Mouse (Mus musculus) CD8-positive naive resting alpha-beta T cell, adult 2 months (primary cell): ENCODE results near the gene Dhdh.
"Not testable (repeated sequence)": the region's sequence is repeated elsewhere in the genome, so short reads cannot be mapped to it uniquely, and the experiment has no call there.

Experiments used
- DNase-seq, 2 experiments: peaks; one replicate each; pipeline ENCODE4 v3.0.0; 2022; ENCODE audit warnings: low read depth in 2 of 2, low spot score in 2 of 2

Gene Dhdh

DNA sequence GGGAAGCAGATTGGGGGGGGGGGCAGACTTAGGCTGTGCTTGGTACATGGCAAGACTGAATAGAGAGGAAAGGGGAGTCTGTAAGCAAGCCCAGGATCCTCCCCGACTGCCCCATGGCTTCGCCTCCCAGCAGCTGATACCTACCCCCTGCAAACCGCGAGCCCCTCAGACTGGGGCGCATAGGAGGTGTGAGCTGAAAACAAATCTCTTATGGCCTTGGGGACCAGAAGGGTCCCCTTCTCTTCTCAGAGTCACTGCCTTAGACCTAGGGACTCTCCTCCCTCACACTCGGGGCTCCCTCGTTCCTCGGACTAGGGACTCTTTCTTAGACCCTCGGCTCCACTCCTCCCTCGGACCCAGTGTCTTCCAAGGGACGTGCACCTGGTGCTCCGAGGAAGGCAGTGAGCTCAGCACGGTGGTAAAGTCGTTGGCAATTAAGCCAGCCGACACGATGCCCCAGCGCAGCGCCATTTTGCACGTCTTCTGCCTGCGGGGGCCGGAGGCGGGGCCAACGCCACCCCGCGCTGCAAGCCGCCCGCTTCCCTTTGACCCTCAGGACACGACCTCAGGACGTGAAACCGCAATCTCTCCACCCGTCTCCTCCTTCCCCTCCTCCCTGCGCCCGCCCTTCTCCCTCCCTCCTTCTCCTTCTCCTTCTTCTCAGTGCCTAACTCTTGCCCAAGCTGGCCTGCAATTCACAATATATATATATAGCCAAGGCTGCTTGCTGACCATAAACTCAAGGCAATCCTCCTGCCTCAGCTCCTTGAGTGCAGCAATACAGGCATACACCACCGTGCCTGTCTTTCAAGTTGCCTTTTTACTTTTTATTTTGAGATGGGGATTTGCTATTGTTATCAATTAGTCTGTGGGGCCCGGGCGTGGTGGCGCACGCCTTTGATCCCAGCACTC is at the start of gene Dhdh:
TSS of gene Dhdh (minus strand) at position 513 of the 912 bp plus-strand sequence.
- DNase-seq = no peak

DNA sequence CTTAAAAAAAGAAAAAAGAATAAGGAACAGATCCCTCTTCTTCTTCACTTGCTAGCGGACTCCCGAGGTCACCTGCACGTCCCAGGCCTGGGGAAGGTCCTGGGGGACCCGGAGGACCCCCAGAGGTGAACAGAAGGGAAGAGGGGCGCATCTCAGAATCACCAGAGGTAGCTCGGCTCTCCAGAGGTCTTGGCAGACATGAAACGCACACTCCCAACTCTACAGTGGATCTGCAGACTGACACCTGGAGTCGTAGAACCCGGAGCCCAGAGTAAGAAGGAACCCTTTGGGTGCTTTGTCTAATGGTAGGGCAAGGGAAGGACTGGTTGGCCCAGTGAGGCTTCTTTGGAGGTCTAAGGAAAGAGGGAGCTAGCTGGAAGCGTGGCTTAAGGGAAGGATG is 49.0 kb upstream of the Dhdh start:
- DNase-seq = no peak

DNA sequence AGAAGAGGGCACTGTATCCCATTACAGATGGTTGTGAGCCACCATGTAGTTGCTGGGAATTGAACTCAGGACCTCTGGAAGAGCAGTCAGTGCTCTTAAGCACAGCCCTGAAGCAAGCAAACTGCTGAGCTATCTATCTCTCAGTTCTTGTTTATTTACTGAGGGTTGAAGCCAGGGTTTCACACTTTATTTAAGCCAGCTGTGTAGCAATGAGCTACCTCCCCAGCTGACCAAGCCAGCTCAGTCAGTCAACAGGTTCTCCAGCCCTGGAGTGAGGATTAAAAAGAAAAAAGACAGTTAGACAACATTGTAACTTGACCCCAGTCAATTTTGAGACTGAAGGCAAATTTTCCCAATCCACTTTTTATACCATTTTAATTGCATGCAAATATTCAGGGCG is 47.1 kb upstream of the Dhdh start:
- DNase-seq = no peak

DNA sequence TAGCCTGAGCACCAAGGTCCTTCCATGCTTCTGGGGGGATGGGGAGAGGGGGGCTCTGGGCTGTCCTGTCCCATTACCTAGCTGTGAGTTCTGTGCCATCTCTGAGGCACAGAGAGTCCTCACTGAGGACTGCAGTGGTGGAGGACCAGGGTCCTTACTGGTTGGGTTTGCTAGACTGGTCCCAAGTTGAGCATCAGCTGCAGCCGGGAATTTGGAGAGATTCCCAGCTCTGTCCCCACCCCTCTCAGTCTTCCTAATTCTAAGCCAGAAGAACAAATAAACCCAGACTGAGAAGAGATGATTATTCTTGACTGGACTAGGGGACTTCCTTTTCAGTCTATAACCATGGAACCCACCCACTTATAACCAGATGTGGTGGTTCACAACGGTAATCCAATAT is 42.0 kb upstream of the Dhdh start:
- DNase-seq = no peak

DNA sequence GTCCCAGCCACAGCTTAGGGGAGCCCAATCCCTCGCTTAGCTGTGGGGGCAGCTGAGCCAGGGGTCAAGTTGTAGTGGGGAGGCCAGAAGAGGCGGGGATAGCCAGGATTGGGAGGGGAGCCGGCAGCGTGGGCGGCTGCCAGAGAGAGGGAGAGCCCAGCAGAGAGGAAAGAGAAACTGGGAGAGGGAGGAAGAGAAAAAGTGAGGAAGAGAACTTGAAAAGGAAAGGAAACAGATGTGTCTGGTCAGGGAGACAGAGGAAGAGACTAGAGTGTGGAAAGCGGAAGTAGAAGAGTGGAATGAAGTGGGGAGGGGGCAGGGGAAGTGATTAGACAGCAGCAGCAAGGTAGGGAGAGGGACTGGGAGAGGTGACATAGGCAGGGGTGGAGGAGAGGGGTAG is 40.9 kb upstream of the Dhdh start:
- no peak for DNase-seq

DNA sequence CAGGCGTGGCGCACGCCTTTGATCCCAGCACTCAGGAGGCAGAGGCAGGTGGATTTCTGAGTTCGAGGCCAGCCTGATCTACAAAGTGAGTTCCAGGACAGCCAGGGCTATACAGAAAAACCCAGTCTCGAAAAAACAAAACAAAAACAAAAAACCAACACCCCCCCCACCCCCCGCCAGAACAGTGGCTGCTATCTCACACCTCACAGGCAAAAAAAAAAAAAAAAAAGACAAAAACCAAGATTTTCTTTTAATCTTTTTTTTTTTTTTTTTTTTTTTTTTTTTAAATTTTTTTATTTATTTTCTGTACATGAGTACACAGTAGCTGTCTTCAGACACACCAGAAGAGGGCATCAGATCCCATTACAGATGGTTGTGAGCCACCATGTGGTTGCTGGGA is 38.6 kb upstream of the Dhdh start:
- not testable (repeated sequence) for DNase-seq

DNA sequence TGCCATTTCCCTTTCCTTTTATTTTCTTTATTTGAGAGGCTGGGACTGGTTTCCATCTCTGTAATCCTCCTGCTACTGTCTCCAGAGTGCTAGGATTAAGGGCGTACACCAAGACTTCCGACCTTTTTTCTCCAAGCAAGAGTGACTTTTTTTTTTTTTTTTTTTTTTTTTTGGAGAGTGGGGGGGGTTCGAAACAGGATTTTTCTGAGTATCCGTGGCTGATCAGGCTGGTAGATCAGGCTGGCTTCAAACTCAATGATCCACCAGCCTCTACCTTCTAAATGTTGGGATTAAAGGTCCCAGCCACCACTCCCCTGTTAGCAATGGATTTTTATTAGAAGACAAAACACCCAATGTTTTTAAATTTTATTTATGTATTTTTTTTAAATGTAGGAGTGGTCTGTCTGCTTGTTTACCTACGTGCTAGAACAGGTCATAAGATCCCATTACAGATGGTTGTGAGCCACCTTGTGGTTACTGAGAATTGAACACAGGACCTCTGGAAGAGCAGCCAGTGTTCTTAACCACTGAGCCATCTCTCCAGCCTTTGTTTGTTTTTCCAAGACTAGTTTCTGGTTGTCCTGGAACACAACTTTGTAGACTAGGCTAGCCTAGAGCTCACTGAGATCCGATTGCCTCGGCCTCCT is 38.0 kb upstream of the Dhdh start:
- peak in 1 of 2 experiments; percentile 31 for DNase-seq

DNA sequence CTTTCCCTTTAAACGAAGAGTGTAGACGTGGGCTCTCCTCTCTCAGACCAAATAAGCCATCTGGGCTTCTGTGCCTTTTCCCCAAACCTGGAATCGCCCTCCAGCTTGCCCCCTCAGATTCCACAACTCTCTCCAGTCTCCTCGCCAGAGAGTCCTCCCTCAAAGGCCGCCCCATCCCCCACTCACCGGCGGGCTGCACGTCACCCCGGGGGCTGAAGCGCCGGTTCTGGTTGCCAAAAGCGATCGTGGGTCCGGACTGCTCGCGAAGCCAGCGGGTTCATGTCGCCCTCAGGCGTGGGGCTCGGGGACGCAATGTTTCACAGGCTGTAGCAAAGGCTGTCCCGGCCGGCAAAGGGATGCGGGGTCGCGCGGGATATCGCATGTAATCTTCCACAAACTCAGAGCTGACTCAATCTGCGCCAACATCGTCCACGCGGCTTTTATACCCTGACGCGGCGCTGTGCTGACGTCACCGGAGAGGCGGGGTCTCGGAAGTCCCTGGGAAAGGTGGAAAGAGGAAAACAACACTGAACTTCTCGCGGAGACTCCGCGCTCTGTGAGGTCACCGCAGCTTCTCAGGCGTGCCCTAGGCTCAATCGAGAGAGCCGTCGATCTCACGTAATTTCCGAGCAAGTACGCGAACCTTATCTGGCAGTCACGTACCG is 37.3 kb upstream of the Dhdh start, which contains the start of the genes Ppp1r15a and Plekha4:
TSS of gene Ppp1r15a (minus strand) at position 460 of the 665 bp plus-strand sequence.
TSS of gene Plekha4 (plus strand) at position 522 of the 665 bp plus-strand sequence.
- DNase-seq = peak; percentile 99

DNA sequence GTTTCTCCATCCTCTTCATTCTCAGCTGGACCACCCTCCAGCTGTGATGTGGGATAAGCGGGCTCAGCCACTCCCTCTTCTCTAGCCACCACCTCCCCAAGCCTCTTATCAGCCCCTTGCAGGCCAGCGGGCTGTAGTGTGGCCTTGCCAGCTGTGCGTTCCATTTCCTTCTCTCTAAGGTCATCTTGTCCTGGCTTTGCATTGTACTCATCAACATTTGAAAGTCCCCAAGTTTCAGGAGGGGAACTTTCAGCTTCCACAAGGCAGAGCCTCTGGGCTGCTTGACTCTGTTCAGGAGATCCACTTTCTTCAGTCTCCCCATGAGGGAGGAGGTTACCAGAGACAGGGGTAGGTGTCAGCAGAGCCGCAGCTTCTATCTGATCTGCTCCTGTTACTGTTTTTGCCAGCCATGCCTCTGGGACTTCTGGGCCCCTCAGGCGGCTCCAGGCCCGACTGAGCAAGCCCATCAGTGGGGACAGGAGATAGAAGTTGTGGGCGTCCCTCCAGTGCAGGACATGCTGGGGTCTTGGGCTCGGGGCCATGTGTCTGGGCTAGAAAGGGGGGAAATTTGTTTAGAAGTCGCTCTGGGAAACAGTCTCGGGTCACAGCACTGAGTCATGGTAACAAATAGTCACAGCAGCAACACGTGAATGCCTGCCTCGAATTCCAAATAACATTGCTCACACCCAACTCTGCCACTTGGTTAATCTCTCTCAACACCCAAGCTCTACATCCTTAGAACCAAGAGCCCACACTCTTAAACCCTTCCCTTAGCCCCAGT is 36.4 kb upstream of the Dhdh start:
- no peak for DNase-seq

DNA sequence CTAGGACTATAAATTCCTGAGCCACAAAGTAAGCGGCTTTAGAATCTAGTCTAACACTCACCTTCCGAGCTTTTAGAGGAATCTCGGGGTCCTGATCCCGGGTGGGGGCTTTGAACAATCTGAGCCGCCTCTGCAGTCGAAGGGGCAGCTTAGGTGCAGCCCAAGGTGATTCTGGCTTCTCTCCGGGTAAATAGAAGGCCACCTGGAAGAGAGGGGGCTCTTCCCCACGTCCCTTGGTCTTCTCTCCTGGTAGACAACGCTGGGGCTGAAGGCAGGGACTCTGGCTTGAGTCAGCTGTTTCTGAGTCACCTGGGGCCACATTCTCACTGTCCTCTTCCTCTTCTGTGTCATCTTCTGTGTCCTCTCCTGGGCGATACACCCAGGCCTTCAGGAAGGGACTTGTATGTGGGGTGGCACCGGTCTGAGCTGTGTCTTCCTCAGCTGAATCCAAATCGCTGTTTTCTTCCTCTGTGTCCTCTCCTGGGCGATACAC is 35.1 kb upstream of the Dhdh start:
- no peak for DNase-seq

DNA sequence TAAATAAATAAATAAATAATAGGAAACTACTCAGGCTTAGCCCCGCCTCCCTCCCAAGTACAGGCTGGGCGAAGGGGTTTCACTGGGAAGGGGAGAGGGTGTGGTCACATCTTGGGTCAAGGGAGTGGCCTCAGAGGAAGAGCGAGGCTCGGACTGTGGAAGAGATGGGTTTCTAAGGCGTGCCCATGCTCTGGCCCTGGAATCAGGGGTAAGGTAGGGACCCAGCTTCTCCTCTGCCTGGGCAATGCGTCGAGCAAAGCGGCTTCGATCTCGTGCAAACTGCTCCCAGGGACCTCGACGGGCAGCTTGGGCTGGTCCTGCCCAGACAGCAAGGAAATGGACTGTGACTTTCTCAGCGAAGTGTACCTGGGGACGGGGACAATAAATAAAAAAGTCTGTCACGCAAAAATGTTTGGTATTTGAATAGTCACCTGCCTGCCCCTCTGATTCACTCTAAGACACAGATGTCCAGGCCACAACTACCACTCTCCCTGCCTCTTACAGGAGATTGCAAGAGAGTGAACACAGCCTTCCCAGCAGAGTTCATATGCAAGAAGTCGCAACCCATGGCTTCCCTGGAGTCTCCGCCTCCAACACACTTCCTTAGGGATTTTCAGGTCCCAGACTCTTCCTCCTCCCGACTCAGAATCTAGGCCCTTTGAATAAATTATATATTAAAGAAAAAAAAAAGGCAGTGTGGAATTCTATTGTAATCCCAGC is 34.5 kb upstream of the Dhdh start:
- no peak for DNase-seq

DNA sequence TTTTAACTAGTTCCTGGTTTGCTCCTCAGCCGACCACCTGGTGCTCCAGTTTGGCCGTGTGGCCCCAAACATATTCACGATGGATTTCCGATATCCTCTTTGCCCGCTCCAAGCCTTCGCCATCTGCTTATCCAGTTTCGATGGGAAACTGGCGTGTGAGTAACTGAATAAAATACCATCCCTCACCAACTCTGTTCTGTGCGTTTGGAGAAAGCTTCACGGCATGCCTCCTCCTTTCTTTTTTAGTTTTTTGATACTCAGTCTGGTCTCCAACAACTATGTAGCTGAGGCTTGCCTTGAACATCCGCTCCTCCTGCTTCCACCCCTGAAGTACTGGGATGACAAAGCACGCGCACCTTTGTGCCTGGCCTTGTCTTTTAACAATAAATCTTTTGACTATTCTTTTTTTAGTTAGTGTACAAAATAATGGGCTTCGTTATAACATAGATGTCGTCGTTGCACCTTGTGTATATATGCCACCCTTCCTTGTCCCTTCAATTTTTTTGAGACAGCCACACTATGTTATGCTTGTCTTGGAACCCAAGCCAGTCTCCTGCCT is 33.7 kb upstream of the Dhdh start:
- no peak for DNase-seq

DNA sequence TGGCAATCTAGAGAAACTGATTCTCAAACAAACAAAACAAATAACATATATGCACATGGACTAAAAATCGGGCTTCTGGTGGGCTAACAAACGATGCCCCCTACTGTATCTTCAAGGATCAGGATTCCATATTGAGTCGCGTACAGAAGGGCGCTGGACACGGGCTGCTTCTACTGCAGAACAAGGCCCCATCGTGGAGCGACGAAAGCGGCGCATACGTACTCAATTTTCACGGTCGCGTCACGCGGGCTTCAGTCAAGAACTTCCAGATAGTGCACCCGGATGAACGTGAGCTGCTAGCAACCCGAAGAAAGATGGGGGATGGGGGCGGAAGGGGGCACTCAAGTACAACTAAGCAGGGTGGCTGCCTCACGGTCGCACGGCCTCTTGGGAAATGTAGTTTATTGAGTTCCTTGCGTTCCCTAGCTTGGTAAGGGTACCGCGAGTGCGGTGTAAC is 33.2 kb upstream of the Dhdh start:
- DNase-seq = peak; percentile 87 to 92

DNA sequence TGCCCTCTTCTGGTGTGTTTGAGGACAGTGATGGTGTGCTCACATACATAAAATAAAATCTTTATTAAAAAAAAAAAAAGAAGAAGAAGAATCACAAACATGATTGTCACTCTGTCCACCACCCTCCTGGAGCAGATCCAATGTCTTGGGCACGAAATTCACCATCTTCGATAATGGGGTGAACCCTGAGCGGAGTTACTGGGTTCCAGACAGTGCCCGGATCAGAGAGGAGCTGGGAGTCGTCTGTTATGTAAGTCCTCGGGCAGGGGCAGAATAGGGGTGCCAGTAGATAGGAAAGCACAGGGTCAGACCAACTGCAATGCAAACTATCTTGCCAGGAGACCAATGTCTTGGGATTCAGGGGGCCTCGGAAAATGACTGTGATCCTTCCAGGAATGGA is 32.0 kb upstream of the Dhdh start:
- DNase-seq = no peak

DNA sequence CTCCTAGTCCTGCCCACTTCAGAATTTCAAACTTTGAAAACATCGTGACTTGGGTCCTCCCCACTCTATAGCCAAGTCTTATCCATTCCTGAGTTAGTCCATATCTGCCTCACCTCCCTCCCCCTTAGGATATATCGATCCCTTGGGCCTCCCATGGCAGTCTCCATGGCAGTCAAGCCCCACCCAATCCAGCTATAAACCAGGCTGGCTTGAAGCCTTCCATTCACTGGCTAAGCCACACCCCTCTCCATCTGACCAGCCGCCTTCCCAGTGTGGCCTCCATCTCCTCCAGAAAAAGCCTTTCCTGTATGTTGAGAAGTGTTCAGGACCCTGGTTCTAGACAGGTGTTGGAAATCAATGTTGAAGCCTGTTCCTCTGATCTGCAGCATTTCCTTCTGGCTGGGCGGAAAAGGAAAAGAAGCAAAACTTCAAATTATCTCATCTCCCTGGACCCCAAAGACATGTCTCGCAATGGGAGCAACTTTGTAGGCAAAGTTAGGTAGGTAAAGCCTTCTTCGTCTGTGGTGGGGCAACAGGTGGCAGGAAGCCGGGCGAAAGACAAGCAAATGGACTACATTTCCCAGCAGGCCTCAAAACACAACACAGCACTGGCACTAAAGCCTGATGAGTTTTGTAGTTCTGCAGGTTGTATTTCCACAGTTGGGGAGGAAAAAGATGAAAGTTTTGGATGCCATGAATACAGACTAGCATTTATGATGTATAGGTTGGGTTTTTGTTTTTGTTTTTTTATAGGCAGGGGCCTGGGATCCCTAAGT is 30.9 kb upstream of the Dhdh start:
- DNase-seq = peak in 1 of 2 experiments; percentile 31

DNA sequence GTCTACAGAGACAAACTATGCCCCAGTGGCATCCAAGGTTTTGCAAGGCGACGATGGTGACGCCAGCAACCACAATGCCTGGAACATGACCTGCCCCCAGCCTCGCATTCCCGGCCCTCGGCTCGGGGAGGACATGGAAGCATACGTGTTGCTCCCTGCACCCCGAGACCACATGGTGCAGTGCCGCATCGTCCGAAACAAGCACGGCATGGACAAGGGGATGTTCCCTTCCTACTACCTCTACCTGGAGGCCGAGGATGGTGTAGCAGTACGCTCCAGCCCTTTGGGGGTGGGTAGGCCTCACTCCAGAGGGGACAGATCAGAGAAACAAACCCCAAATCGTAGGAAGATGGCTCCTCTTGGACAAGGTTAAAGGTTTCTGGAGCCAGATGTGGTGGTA is 30.0 kb upstream of the Dhdh start:
- no peak for DNase-seq

DNA sequence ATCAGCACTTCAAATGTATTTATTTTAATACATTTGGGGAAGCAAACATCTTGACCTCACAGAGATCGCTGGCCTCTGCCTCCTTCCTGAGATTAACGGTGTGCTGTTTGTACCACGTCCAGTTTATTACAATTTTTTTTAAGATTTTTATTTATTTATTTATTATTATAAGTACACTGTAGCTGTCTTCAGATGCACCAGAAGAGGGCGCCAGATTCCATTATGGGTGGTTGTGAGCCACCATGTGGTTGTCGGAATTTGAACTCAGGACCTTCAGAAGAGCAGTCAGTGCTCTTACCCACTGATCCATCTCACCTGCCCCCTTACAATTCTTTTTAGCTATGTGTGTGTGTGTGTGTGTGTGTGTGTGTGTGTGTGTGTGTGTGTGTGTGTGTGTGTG is 28.2 kb upstream of the Dhdh start:
- not testable (repeated sequence) for DNase-seq

DNA sequence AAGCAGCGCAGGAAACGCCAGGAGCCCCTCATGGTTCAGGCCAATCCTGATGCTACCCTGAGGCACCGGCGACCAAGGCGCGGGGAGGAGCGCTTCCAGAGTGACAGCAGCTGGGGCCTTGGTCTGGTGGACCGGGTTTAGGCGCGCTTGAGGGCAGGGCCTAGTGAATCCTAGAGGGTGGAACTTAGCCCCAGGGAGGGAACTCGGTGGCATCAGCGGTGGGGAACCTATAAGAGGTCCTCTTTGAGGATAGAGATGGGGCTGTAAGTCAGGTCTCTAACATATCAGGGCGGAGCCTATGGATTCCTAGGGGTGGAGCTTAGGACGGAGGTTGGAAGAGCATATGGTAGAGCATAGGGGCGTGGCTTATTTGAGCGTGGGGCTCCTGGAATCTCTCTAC is 26.8 kb upstream of the Dhdh start:
- DNase-seq = no peak

DNA sequence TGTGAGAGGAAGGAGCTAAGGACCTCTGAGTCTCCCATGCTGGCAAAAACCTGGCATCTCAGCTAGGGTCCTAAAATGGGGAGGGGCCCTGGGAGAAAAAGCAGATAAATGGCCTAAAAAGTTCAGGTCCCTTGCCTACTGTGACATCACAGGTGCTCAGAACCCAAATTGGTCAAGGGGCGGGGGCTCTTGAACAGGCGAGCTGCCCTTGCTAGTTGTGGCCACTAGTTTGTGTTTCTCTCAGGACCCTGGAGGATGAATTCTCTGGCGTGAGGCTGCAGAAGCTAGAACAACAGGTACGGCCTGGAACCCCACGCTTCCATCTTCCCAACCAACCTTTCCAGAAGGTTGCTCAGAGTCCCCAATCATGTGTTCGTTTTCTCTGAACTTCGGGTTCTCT is 25.8 kb upstream of the Dhdh start:
- DNase-seq = no peak
